Mouse (Mus musculus): ENCODE results near the gene E130308A19Rik. TPM values are rescaled to one million over a fixed set of nuclear protein-coding genes. Genes with fewer than 3 reads are reported as not detected.

E130308A19Rik gene
- polyA plus RNA-seq, 1 experiment = 3.9 TPM

DNA sequence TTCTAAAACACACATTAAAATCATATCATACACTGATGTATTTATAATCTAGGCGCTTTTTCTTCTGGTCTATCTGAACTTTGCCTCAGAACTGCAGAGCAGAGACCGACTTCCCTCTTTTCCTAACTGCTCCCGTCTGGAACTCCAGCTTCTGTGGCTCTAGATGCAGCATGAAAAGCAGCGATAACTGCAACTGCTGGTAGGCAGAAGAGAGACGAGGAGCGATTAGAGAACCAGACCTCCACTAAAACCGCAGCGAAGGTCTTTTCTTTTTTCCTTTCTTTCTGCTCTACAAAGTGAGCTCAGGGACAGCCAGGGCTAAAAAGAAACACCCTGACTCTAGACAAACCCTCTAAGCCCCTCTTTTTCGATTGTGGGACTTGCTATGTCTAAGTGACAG is 4.1 kb downstream of the E130308A19Rik start:
- TF ChIP-seq POLR2A (IDR thresholded peaks at IDR 0.05; ENCODE audit: borderline replicate concordance, low read depth, low read length) = no peak
- no peak for TF ChIP-seq CTCF (IDR thresholded peaks at IDR 0.05; ENCODE audit: low read depth, low read length)
- no peaks in the 10 kb centered on the region for H3K4me1 ChIP-seq (ENCODE audit: control insufficient read depth, insufficient read depth, low read length)
- no peak overlapping the region for H3K4me3 ChIP-seq (ENCODE audit: insufficient read depth, low read length)
- no peak overlapping the region for H3K27ac ChIP-seq (ENCODE audit: insufficient read depth, low read depth, low read length)

GRCm38 (mm10) chr4:59634532-59634931 is 8.5 kb downstream of the E130308A19Rik start:
- TF ChIP-seq CTCF (IDR thresholded peaks at IDR 0.05; ENCODE audit: low read depth, low read length) (no peak), POLR2A (IDR thresholded peaks at IDR 0.05; ENCODE audit: borderline replicate concordance, low read depth, low read length) (no peak)
- peaks cover 3% of the 10 kb centered on the region; the same call in 1 of the 2 replicates for H3K4me1 ChIP-seq (ENCODE audit: control insufficient read depth, insufficient read depth, low read length)
- no peak overlapping the region for H3K27ac ChIP-seq (ENCODE audit: insufficient read depth, low read depth, low read length)
- no peak overlapping the region for H3K4me3 ChIP-seq (ENCODE audit: insufficient read depth, low read length)

- H3K4me3 ChIP-seq (ENCODE audit: insufficient read depth, low read length) = no peak overlapping the region
- TF ChIP-seq POLR2A (IDR thresholded peaks at IDR 0.05; ENCODE audit: borderline replicate concordance, low read depth, low read length) (no peak), CTCF (IDR thresholded peaks at IDR 0.05; ENCODE audit: low read depth, low read length) (no peak)
- no peak overlapping the region for H3K27ac ChIP-seq (ENCODE audit: insufficient read depth, low read depth, low read length)
- H3K4me1 ChIP-seq (ENCODE audit: control insufficient read depth, insufficient read depth, low read length) = peaks cover 3% of the 10 kb centered on the region; the same call in 1 of the 2 replicates
These were observed 13.2 kb downstream of the E130308A19Rik start for GRCm38 (mm10) chr4:59639163-59639562.

DNA sequence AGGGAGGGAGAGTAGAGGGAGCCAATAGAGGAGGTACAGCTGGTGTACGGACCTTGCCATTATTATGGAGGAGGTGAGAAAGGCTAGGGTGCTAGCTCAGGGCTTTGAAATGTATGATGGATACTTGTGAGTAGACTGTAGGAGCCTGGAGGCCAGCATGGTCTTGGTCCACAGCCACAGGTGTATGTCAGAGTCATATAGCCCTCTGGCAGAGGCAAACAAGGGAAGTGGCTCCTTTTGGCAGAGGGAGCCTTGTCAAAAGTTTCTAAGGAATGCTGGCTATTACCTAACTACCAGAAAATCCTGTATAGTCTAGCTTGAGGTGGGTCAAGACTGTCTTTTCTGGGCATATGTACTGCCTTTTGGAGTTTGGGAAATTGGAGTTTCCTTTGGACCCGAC is 14.7 kb downstream of the E130308A19Rik start:
- no peak for TF ChIP-seq CTCF (IDR thresholded peaks at IDR 0.05; ENCODE audit: low read depth, low read length)
- TF ChIP-seq POLR2A (IDR thresholded peaks at IDR 0.05; ENCODE audit: borderline replicate concordance, low read depth, low read length) = no peak

DNA sequence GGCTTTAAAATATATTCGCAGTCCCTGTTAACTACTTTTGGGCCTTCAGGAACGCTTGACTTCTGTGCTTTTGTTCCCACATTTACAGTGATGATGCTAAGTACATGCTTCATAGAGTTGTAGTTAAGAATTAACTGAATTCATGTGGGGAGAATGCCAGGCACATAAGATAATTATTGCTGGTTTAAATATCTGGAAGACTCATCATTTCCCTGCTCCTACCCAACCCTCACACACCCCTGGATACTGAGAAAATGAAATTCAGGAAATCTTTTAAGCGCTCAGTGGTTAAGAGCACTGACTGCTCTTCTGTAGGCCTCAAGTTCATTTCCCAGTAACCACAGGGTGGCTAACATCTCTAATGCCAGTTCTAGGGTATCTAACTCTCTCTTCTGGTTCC is 16.0 kb downstream of the E130308A19Rik start:
- peaks cover 3% of the 10 kb centered on the region; the same call in 1 of the 2 replicates for H3K4me1 ChIP-seq (ENCODE audit: control insufficient read depth, insufficient read depth, low read length)
- no peak overlapping the region for H3K27ac ChIP-seq (ENCODE audit: insufficient read depth, low read depth, low read length)
- no peak overlapping the region for H3K4me3 ChIP-seq (ENCODE audit: insufficient read depth, low read length)
- no peak for TF ChIP-seq CTCF (IDR thresholded peaks at IDR 0.05; ENCODE audit: low read depth, low read length)
- TF ChIP-seq POLR2A (IDR thresholded peaks at IDR 0.05; ENCODE audit: borderline replicate concordance, low read depth, low read length) = no peak

More for the DNA sequence above, 14.7 kb downstream of the E130308A19Rik start:
- H3K4me1 ChIP-seq (ENCODE audit: control insufficient read depth, insufficient read depth, low read length) = peaks cover 3% of the 10 kb centered on the region; the same call in 1 of the 2 replicates
- H3K4me3 ChIP-seq (ENCODE audit: insufficient read depth, low read length) = no peak overlapping the region
- H3K27ac ChIP-seq (ENCODE audit: insufficient read depth, low read depth, low read length) = no peak overlapping the region

- Histone ChIP-seq H3K27ac (ENCODE audit: insufficient read depth, low read depth, low read length) (no peak overlapping the region), H3K4me3 (ENCODE audit: insufficient read depth, low read length) (no peak overlapping the region), H3K4me1 (ENCODE audit: control insufficient read depth, insufficient read depth, low read length) (peaks cover 3% of the 10 kb centered on the region; the same call in 1 of the 2 replicates)
- no peak for TF ChIP-seq CTCF (IDR thresholded peaks at IDR 0.05; ENCODE audit: low read depth, low read length)
- no peak for TF ChIP-seq POLR2A (IDR thresholded peaks at IDR 0.05; ENCODE audit: borderline replicate concordance, low read depth, low read length)
These were observed 16.6 kb downstream of the E130308A19Rik start for GRCm38 (mm10) chr4:59642657-59643056.

GRCm38 (mm10) chr4:59644431-59644830 is 18.4 kb downstream of the E130308A19Rik start:
- no peak overlapping the region for H3K4me3 ChIP-seq (ENCODE audit: insufficient read depth, low read length)
- H3K4me1 ChIP-seq (ENCODE audit: control insufficient read depth, insufficient read depth, low read length) = no peaks in the 10 kb centered on the region
- H3K27ac ChIP-seq (ENCODE audit: insufficient read depth, low read depth, low read length) = no peak overlapping the region
- TF ChIP-seq POLR2A (IDR thresholded peaks at IDR 0.05; ENCODE audit: borderline replicate concordance, low read depth, low read length) (no peak), CTCF (IDR thresholded peaks at IDR 0.05; ENCODE audit: low read depth, low read length) (no peak)

GRCm38 (mm10) chr4:59644992-59645391 is 19.0 kb downstream of the E130308A19Rik start:
- TF ChIP-seq CTCF (IDR thresholded peaks at IDR 0.05; ENCODE audit: low read depth, low read length) (no peak), POLR2A (IDR thresholded peaks at IDR 0.05; ENCODE audit: borderline replicate concordance, low read depth, low read length) (no peak)
- no peak overlapping the region for H3K4me3 ChIP-seq (ENCODE audit: insufficient read depth, low read length)
- no peak overlapping the region for H3K27ac ChIP-seq (ENCODE audit: insufficient read depth, low read depth, low read length)
- no peaks in the 10 kb centered on the region for H3K4me1 ChIP-seq (ENCODE audit: control insufficient read depth, insufficient read depth, low read length)

- Histone ChIP-seq H3K4me1 (ENCODE audit: control insufficient read depth, insufficient read depth, low read length) (no peaks in the 10 kb centered on the region), H3K4me3 (ENCODE audit: insufficient read depth, low read length) (no peak overlapping the region)
These were observed 19.6 kb downstream of the E130308A19Rik start for GRCm38 (mm10) chr4:59645610-59646009.

DNA sequence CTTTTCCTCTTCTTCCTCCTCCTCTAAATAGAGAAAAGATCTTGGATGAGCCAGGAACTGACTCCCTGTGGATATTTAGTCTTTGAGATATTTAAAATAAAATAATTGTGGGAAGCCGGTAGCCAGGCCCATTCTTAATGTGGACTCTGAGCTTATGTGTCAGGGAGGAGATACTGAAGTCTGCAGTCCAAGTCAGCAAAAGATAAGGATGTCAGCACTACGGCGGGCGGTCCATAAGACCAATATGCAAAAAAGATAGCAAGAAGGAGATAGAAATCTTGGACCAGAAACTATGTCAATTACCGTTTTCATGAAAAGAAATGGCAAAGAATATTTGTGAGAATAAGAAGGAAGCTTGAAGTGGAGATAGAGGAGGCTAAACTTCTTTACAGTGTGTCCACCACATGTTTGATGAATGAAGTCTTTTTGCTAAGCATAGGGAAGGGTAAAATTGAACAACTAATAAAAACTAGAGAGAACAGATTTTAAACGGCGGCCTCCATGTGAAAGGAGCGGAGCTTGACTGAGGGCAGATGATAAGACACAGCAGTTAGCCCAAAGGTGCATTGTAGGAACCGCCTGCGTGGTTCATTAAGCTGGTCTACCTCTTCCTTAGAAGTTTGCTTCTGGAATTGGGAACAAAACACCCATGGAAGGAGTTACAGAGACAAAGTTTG is 20.1 kb downstream of the E130308A19Rik start:
- no peak overlapping the region for H3K27ac ChIP-seq (ENCODE audit: insufficient read depth, low read depth, low read length)
- no peak for TF ChIP-seq POLR2A (IDR thresholded peaks at IDR 0.05; ENCODE audit: borderline replicate concordance, low read depth, low read length)

More at GRCm38 (mm10) chr4:59645610-59646009, 19.6 kb downstream of the E130308A19Rik start:
- TF ChIP-seq CTCF (IDR thresholded peaks at IDR 0.05; ENCODE audit: low read depth, low read length) (no peak), POLR2A (IDR thresholded peaks at IDR 0.05; ENCODE audit: borderline replicate concordance, low read depth, low read length) (no peak)
- H3K27ac ChIP-seq (ENCODE audit: insufficient read depth, low read depth, low read length) = no peak overlapping the region

More for the DNA sequence above, 20.1 kb downstream of the E130308A19Rik start:
- H3K4me3 ChIP-seq (ENCODE audit: insufficient read depth, low read length) = no peak overlapping the region
- H3K4me1 ChIP-seq (ENCODE audit: control insufficient read depth, insufficient read depth, low read length) = no peaks in the 10 kb centered on the region

Measured in bone marrow macrophage, adult 2 months (primary cell).